Mouse (Mus musculus): ENCODE data around the gene Rdh12. TPM values are rescaled to one million over a fixed set of nuclear protein-coding genes. Genes with fewer than 3 reads are reported as not detected.

The Rdh12 gene
- total RNA-seq, 2 experiments from 2014 or later = 0.20 TPM; not detected in 1

DNA sequence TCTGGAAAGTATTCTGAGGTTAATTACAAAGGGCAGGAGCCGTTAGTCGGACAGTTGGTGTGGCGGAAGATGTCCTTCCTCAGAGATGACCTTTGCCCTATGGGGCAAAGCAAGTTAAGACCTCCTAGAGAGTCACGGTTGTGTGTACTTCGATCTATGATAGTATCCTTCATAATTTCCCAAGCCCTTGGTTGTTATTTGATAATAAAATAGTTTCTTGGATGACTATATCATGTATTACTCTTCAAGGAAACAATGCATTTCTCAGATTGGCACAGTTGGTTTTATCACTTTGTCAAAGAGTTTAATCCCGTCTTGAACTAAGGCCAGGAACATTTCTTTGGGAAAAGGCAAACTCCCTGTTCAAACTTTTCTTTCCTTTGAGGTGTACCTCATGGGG is 16.5 kb upstream of the Rdh12 start, which contains the start of gene Rdh11:
Rdh11 (minus strand) TSS at position 101 of the 400 bp plus-strand sequence.
- intact Hi-C loops (cut with DNase I) = loop anchor here (5.0 kb wide), 1 partner anchor 70 kb away; no protein-coding TSS in a partner anchor
- H3K27ac ChIP-seq = peak within 1 kb of the TSS; percentile 62
- DNase-seq = no peak
- H3K4me3 ChIP-seq = peak within 1 kb of the TSS; percentile 80
- TF ChIP-seq CTCF (IDR thresholded peaks at IDR 0.05) = no peak

DNA sequence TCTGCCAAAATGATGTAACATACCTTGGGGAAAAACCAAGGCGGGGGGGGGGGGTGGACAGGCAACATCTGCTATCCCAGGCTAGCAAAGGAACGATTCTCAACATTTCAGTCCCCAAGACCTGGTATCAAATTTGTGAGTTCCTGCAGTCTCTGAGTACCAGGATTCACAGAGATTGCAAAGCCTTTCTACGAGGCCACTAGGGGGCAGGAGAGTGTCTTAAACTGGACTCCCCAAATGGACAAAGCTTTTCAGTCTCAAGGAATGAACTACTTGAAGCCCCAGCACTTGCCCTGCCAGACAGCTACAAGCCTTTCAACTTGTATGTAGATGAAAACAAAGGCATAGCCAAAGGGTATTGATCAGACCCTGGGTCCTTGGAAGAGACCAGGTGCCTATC is 15.3 kb upstream of the Rdh12 start:
- Histone ChIP-seq H3K4me3 (no peak overlapping the region), H3K27ac (no peak overlapping the region)
- peak; percentile 81 for TF ChIP-seq CTCF (IDR thresholded peaks at IDR 0.05)
- DNase-seq = peak; percentile 71
- intact Hi-C loops (cut with DNase I) = loop anchor here (5.0 kb wide), 1 partner anchor 69 kb away; no protein-coding TSS in a partner anchor

DNA sequence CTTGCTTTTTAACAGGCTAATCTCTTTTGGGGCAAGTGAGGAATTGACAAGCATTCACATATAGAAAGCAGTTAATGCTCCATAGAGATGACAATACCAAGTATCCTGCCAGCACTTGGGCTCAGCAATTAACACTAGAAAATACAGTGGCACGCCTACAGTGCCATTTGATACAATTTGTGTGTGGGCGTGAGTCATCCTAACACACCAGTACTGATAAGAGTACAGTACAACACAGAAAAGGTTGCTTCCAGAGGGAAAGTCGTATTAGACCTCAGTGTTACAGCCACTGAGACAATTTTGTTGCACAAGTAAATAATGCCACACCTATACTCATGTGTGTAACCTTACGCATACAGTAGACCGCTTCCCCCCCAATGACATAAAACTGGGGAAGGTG is 11.6 kb upstream of the Rdh12 start:
- TF ChIP-seq CTCF (IDR thresholded peaks at IDR 0.05) = no peak
- Histone ChIP-seq H3K27ac (no peak overlapping the region), H3K4me3 (no peak overlapping the region)
- intact Hi-C loops (cut with DNase I) = no loop called here
- no peak for DNase-seq

DNA sequence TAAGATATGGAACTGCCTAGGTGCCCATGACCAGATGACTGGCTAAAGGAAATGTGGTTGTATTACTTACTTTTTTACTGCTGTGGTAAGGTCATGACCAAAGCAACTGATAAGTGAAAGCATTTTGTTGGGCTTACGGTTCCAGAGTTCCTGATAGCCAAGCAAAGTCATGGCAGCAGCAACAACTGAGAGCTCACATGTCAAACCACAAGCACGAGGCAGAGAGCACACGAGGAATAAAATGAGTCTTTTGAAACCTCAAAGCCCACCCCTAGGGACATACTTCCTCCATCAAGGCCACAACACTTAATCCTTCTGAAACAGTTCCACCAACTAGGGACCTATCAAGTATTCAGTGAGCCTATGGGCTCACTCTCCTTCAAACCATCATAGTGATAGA is 6.8 kb upstream of the Rdh12 start:
- no peak for DNase-seq
- Histone ChIP-seq H3K27ac (no peak overlapping the region), H3K4me3 (no peak overlapping the region)
- TF ChIP-seq CTCF (IDR thresholded peaks at IDR 0.05) = no peak
- intact Hi-C loops (cut with DNase I) = no loop called here

DNA sequence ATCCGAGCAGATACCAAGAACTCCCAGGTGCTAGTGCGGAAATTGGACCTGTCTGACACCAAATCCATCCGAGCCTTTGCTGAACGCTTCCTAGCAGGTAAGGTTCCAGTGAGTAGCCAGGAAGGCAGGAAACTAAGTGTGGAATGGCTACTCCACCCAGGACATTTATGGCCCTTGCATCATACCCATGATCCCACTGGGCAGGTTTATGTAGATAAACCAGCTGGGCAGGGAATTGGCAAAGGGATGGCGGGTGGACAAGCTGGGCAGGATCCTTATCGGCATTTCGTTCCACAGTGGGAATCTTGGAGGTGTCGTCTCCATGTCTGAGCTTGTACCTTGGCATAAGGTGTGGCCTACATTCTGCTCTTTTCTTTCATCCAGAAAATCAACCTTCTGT is 2.7 kb downstream of the Rdh12 start:
- DNase-seq = no peak
- no peak overlapping the region for H3K4me3 ChIP-seq
- H3K27ac ChIP-seq = no peak overlapping the region
- intact Hi-C loops (cut with DNase I) = no loop called here
- TF ChIP-seq CTCF (IDR thresholded peaks at IDR 0.05) = no peak

DNA sequence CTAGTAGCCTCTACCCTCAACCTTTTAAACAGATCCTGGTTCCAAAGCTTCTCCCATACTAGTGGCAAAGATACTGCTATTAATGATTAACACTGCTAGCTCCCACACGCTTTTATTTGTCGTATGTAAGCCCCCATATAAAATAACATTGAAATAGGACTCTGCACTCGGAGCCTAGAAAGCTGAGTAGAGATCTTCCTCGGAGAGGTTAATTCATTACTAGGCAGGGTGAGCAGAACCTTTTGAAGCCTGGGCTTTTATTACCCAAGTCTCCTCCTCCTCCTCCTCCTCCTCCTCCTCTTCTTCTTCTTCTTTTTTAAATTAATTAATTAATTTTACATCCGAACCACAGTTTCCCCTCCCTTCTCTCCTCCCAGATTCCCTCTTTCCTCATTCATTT is 8.8 kb downstream of the Rdh12 start:
- no peak for DNase-seq
- no peak overlapping the region for H3K4me3 ChIP-seq
- TF ChIP-seq CTCF (IDR thresholded peaks at IDR 0.05) = no peak
- H3K27ac ChIP-seq = no peak overlapping the region
- intact Hi-C loops (cut with DNase I) = no loop called here

DNA sequence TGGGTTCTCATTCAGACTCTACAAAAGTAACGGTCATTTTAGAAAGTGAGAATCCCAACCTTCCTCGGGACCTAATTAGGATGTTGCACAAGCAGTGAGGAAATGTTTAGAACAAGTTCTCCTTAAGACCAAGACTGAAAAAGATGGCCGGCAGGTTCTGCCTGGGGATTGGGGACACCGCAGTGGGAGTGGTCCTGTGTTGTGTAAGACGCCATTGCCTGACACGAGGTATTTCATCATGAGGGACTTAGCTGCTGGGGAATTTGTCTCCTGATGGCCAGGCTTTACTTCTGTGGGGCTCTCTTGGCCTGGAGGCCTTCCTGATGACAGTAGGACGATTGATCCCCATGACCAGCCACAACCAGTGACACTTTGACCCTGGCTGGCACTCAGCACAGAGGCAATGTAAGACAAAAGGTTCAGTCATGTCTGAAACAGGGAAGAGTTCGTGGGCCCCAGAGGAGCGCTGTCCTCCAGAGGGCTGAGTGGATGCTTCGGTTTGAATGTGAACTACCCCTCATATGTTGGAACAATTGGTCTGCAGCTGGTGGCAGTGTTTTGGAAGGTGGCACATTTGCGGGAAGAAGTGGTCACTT is 26.9 kb downstream of the Rdh12 start:
- DNase-seq = no peak
- no peak overlapping the region for H3K27ac ChIP-seq
- intact Hi-C loops (cut with DNase I) = no loop called here
- TF ChIP-seq CTCF (IDR thresholded peaks at IDR 0.05) = no peak
- no peak overlapping the region for H3K4me3 ChIP-seq

DNA sequence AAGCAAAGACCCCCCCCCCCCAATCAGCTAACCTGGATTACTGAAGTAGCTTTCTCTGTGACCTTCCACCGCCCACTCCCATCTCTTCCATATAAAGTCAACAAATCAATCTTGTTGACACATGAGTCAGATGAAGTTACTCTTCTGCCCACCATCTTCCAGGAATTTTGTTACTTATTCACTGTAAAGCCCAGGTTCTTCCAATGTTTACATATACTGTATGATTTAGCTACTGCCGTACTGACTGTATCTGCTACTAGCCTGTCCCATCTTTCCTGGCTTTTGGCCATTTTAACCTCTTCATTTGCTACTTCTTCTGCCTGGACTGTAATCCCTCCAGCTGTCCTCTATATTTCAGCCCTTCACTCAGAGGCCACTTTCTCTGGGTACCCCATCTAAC is 33.3 kb downstream of the Rdh12 start:
- H3K27ac ChIP-seq = no peak overlapping the region
- TF ChIP-seq CTCF (IDR thresholded peaks at IDR 0.05) = no peak
- intact Hi-C loops (cut with DNase I) = no loop called here
- no peak overlapping the region for H3K4me3 ChIP-seq
- DNase-seq = no peak

DNA sequence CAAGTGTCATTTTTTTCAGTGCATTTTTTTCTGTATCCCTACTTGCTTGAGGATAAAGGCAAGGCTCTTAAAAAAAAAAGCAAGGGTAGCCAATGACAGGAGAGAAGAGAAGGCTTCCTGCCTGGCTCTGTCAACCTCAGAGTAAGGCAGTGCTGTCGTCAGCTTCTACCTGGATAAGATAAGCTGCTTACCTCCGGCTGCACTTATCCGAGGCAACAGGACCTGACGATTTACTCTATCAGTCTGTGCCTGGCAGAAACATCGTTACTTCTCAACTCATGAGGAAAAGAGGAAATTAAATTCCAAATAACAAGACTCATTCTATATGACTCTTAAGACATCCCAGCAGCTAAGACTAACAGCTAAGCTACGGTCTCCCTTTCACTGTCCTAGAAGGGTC is 34.2 kb downstream of the Rdh12 start:
- intact Hi-C loops (cut with DNase I) = no loop called here
- Histone ChIP-seq H3K4me3 (no peak overlapping the region), H3K27ac (no peak overlapping the region)
- TF ChIP-seq CTCF (IDR thresholded peaks at IDR 0.05) = no peak
- DNase-seq = no peak

DNA sequence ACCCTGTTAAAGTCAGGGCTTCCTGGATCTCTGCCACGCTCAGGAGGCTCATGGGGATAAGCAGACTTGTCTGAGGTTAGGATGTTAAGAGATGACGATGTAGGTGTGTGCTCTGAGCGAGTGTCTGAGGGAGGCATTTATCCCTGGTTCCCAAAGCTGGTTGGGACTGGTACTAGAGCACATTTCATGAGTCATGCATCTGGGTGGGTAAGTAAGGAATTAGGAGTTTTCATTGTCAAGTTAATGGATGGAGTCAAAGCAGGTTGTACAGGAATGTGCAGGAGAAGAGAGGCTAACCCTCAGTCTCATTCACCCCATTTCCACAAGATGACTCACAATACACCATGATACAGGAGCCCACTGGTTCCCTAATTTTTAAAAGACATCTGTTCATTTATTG is 39.4 kb downstream of the Rdh12 start:
- no peak for DNase-seq
- H3K27ac ChIP-seq = no peak overlapping the region
- TF ChIP-seq CTCF (IDR thresholded peaks at IDR 0.05) = no peak
- H3K4me3 ChIP-seq = no peak overlapping the region
- intact Hi-C loops (cut with DNase I) = no loop called here

DNA sequence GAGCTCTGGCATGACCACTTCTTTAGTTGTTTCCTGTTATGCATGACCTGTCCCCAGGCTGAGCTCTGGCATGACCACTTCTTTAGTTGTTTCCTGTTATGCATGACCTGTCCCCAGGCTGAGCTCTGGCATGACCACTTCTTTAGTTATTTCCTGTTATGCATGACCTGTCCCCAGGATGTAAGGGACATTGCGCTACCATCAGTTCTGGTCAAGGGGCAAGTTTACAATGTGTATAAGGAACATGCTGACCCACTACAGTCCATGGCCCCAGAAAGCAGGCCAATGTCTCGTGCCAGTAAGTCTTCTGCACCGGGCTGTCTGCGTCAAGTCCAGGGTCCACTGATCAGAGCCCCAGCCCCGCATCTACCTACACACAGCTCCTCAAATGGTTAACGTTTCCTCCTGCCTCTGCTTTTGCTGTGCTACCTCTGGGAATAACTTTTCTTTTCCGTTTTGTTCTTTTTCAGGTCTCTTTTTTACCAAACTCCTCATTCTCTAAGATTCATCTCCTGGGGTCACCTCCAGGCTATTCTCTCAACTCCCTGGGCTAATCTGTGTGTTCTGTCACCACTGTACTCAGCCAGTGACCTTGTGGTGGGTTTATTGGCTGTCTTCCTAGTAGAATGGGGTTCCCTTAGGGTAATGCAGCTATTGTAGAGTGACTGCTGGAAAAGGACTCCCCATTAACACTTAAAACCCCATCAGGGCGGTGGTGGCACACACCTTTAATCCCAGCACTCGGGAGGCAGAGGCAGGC is 44.8 kb downstream of the Rdh12 start:
- no peak for TF ChIP-seq CTCF (IDR thresholded peaks at IDR 0.05)
- DNase-seq = no peak
- Histone ChIP-seq H3K4me3 (no peak overlapping the region), H3K27ac (no peak overlapping the region)
- intact Hi-C loops (cut with DNase I) = no loop called here

DNA sequence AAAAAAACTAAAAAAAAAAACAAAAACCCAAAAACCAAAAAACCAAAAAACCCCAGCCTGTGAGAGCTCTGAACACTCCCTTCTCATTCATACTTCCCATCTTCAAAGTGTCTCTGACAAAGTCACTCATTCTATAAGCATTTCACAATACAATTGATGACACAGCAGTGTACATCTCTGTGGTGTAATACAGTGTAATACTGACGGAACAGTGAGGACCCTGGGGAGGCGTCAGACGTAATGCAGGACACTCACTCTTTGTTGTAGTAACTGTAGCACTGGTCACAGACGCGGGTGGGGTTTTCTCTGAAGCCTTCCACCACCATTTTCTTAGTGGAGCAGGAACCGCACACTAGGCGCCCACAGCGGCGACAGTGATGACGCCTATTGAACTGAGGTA is 46.3 kb downstream of the Rdh12 start:
- no peak overlapping the region for H3K4me3 ChIP-seq
- intact Hi-C loops (cut with DNase I) = no loop called here
- TF ChIP-seq CTCF (IDR thresholded peaks at IDR 0.05) = no peak
- DNase-seq = no peak
- no peak overlapping the region for H3K27ac ChIP-seq

DNA sequence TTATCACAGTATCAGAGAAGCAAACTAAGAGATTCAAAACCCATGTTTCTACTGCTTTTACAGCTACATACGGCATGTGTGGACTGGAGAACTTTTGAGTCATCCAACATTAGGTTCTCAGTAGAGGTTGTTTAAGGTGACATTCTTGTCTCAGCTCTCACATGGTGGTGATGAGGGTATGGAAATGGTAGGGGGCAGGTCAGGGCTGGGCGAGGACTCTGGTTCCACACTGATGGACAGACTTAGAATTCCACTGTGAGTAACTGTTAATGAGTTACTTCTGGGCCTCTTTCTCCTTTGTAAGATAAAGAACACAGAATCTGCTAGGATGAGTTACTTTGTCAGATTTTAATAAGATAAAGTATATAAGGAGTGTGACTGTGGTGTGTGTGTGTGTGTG is 51.4 kb downstream of the Rdh12 start:
- H3K4me3 ChIP-seq = no peak overlapping the region
- intact Hi-C loops (cut with DNase I) = loop anchor here (5.0 kb wide), 1 partner anchor 68 kb away; the partner anchor contains the start of gene Rdh11
- no peak overlapping the region for H3K27ac ChIP-seq
- no peak for DNase-seq
- TF ChIP-seq CTCF (IDR thresholded peaks at IDR 0.05) = no peak

DNA sequence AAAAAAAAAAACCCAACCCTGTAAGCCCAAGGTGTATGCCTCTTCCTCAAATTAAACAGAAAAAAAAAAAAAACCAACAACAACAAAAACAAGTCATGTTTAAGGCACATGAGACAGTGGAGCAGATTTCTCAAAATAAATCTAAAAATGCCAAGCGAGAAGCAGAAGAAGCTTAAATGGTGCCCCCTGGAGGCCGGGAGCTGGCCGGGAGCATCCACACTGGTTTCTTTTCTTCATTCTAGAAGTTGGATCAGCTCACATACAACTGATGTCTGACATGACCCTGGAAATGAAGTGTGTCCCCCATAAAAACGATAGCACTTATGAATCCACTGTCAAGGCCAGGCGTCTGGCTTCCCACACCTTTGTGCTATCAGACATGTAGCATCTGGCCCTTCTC is 52.3 kb downstream of the Rdh12 start:
- intact Hi-C loops (cut with DNase I) = loop anchor here (5.0 kb wide), 1 partner anchor 69 kb away; the partner anchor contains the start of gene Rdh11
- TF ChIP-seq CTCF (IDR thresholded peaks at IDR 0.05) = peak; percentile 56
- Histone ChIP-seq H3K4me3 (no peak overlapping the region), H3K27ac (no peak overlapping the region)
- no peak for DNase-seq

Other genes with a start within 250 kb of the Rdh12 start
- gene Tmem229b, start 201.3 kb upstream of the Rdh12 start, total RNA-seq (2021) = 1 to 10 TPM; 4.6 to 8.6 TPM
- 1 to 10 TPM; 1.1 to 1.3 TPM for gene Plekhh1, start 179.8 kb upstream of the Rdh12 start, total RNA-seq (2021)
- 1 to 10 TPM; 2.0 to 2.3 TPM for gene Pigh, start 119.3 kb upstream of the Rdh12 start, total RNA-seq (2021)
- not detected for gene Arg2, start 78.1 kb upstream of the Rdh12 start, total RNA-seq (2021)
- 10 to 100 TPM; 72.1 to 88.9 TPM for gene Vti1b, start 36.2 kb upstream of the Rdh12 start, total RNA-seq (2021)
- gene Rdh11, start 16.6 kb upstream of the Rdh12 start, total RNA-seq (2021) = 1 to 10 TPM; 2.0 to 2.6 TPM
- gene Zfyve26, start 87.4 kb downstream of the Rdh12 start, total RNA-seq (2021) = 10 to 100 TPM; 14.4 to 14.8 TPM
- gene Rad51b, start 88.4 kb downstream of the Rdh12 start, total RNA-seq (2021) = under 1 TPM in 1 of 2 experiments, not detected in 1; 0.11 TPM